Mouse (Mus musculus) liver, postnatal 0 days (tissue): ENCODE data around the gene AC124502.3.
A peak's percentile ranks its signal among the peaks of the same experiment; 100 is the strongest.

ENCODE experiments used
- CTCF ChIP-seq: sonication (generic); IDR thresholded peaks from 2 replicates; pipeline ENCODE4 v1.5.1; 2016; ENCODE audit warnings: antibody characterized with exemption, low read depth
- EP300 ChIP-seq: IDR thresholded peaks from 2 replicates; pipeline ENCODE4 v1.6.1; 2016; ENCODE audit warnings: antibody characterized with exemption, low read depth, mild to moderate bottlenecking

DNA sequence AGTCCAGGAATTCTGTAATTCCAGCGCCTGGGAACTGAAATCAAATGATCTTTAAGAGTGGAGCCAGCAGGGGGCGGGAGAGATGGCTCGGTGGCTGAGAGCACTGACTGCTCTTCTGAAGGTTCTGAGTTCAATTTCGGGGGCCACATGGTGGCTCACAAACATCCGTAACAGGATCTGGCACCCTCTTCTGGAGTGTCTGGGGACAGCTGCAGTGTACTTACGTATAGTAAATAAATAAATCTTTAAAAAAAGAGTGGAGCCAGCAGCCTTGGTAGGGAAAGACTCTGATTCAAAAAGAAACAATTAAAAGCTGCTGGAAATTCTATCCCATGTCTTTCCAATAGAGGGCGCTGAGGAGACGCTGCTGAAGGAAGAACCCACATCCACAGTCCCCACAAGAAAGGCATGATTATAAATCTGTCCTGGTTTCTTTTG lies 23.7 kb upstream of the AC124502.3 start:
- TF ChIP-seq CTCF (peak; percentile 61), EP300 (no peak)
